In genomic region chr2:140113851-140114250, GRCm38 (mm10) we compare ENCODE assay signal across 20 mouse cellular contexts. TPM values are rescaled to one million over a fixed set of nuclear protein-coding genes. Genes with fewer than 3 reads are reported as not detected.
DNase-seq lines count a peak whose midpoint lies in the region; ATAC-seq lines count a peak whose summit lies in the region.
"Had no signal": no experiment of that assay in that cellular context is flagged by ENCODE, and none has a peak within 500 bp of the region (broad histone marks: within the 10 kb centered on the region; RNA-seq: fewer than 3 reads in every experiment).

No protein-coding gene starts in this region.

- no peak overlapping the region for H3K27ac ChIP-seq in midbrain, embryonic 11.5 days (ENCODE audit: low read depth, low read length)
- no peak overlapping the region for H3K27ac ChIP-seq in midbrain, embryonic 16.5 days (ENCODE audit: low read length)
- H3K27ac ChIP-seq: lung, embryonic 15.5 days had no signal

- no peaks in the 10 kb centered on the region for H3K4me1 ChIP-seq in midbrain, embryonic 11.5 days (ENCODE audit: control insufficient read depth, insufficient read depth, low read length)
- no peaks in the 10 kb centered on the region for H3K4me1 ChIP-seq in midbrain, embryonic 16.5 days (ENCODE audit: control insufficient read depth, insufficient read depth, low read length)
- H3K4me1 ChIP-seq: lung, embryonic 15.5 days had no signal

- no peak for ATAC-seq in midbrain, embryonic 11.5 days (ENCODE audit: low FRiP score)
- ATAC-seq in midbrain, embryonic 16.5 days: no peak
- ATAC-seq: activated CD4-positive, CD25-positive, alpha-beta regulatory T cell, adult 4 months; CD4-positive, CD25-positive, alpha-beta regulatory T cell, adult 4 months had no signal

- H3K9me3 ChIP-seq in midbrain, embryonic 11.5 days (ENCODE audit: control insufficient read depth, low read length): no peaks in the 10 kb centered on the region
- H3K9me3 ChIP-seq in midbrain, embryonic 16.5 days (replicated peaks; ENCODE audit: control insufficient read depth, low read length, poor library complexity, severe bottlenecking): no peaks in the 10 kb centered on the region
- H3K9me3 ChIP-seq: lung, embryonic 15.5 days had no signal

- no peaks in the 10 kb centered on the region for H3K36me3 ChIP-seq in midbrain, embryonic 11.5 days (ENCODE audit: control insufficient read depth, insufficient read depth, low read length)
- no peaks in the 10 kb centered on the region for H3K36me3 ChIP-seq in midbrain, embryonic 16.5 days (ENCODE audit: control insufficient read depth, insufficient read depth, low read length)
- H3K36me3 ChIP-seq: lung, embryonic 15.5 days had no signal

- H3K9ac ChIP-seq in midbrain, embryonic 11.5 days (ENCODE audit: low read length): no peak overlapping the region
- no peak overlapping the region for H3K9ac ChIP-seq in midbrain, embryonic 16.5 days (ENCODE audit: low read depth, low read length)
- H3K9ac ChIP-seq: lung, embryonic 15.5 days had no signal

- no peaks in the 10 kb centered on the region for H3K27me3 ChIP-seq in midbrain, embryonic 11.5 days (ENCODE audit: control insufficient read depth, insufficient read depth, low read length)
- H3K27me3 ChIP-seq in midbrain, embryonic 16.5 days (ENCODE audit: control insufficient read depth, insufficient read depth, low read depth, low read length): no peaks in the 10 kb centered on the region
- H3K27me3 ChIP-seq: lung, embryonic 15.5 days had no signal

- no peak overlapping the region for H3K4me3 ChIP-seq in midbrain, embryonic 11.5 days (ENCODE audit: low read depth, low read length)
- H3K4me3 ChIP-seq in midbrain, embryonic 16.5 days (ENCODE audit: low read depth, low read length): no peak overlapping the region
- H3K4me3 ChIP-seq: lung, embryonic 15.5 days; myocyte had no signal

- intact Hi-C loops in left cerebral cortex, postnatal 25 days (cut with DNase I): no loop called here

- no peak overlapping the region for H3K4me2 ChIP-seq in midbrain, embryonic 11.5 days
- H3K4me2 ChIP-seq in midbrain, embryonic 16.5 days (ENCODE audit: low read length): no peak overlapping the region
- H3K4me2 ChIP-seq: lung, embryonic 15.5 days had no signal

- peak; percentile 35 for DNase-seq in midbrain, embryonic 11.5 days (ENCODE audit: low spot score, missing footprints)
- DNase-seq in gastrocnemius, postnatal 25 days: peak; percentile 38
- peak; percentile 34 to 76 for DNase-seq in left cerebral cortex, postnatal 25 days (ENCODE audit: low spot score in 2 of 2)
- DNase-seq in kidney, postnatal 25 days: no peak
- no peak for DNase-seq in kidney, postnatal 4 days
- DNase-seq in thymus, postnatal 25 days: no peak
- no peak for DNase-seq in urinary bladder, postnatal 14 days (ENCODE audit: low spot score)
- DNase-seq: cerebellum, adult 9-11 months; kidney, adult 11 months; thymus, postnatal 4 days had no signal

- 86% methylated on average over 8 of the region's 8 CpGs for WGBS in midbrain, embryonic 11.5 days
- 92% methylated on average over 8 of the region's 8 CpGs for WGBS in midbrain, embryonic 16.5 days

RNA-seq across cellular contexts. Expression of gene Gm17374, which starts 38.0 kb away (rescaled TPM):
- not detected in 2 replicates for polyA plus RNA-seq in midbrain, embryonic 11.5 days (2014; fragmentation: Nextera tagmentation; extraction: Ambion mirVana)
- not detected in 2 replicates for polyA plus RNA-seq in midbrain, embryonic 16.5 days (2015; fragmentation: Nextera tagmentation; extraction: Ambion mirVana)
- not detected for total RNA-seq in gastrocnemius, postnatal 25 days (2021)
- not detected for total RNA-seq in left cerebral cortex, postnatal 25 days (2021)
- total RNA-seq: layer of hippocampus, postnatal 25 days; liver, adult 2 months had no signal
- polyA plus RNA-seq: activated CD4-positive, CD25-positive, alpha-beta regulatory T cell, adult 4 months; CD4-positive, CD25-positive, alpha-beta regulatory T cell, adult 4 months; embryonic facial prominence, embryonic 11.5 days; heart, embryonic 14.5 days; hindbrain, embryonic 11.5 days; liver, adult 2 months; lung, embryonic 15.5 days; myocyte had no signal

RNA-seq across cellular contexts. Expression of gene Tasp1, which starts 47.2 kb away (rescaled TPM):
- 14.8 and 16.8 TPM in 2 replicates for polyA plus RNA-seq in midbrain, embryonic 11.5 days (2014; fragmentation: Nextera tagmentation; extraction: Ambion mirVana)
- 22.4 and 24.4 TPM in 2 replicates for polyA plus RNA-seq in midbrain, embryonic 16.5 days (2015; fragmentation: Nextera tagmentation; extraction: Ambion mirVana)
- total RNA-seq in gastrocnemius, postnatal 25 days (2021): 1 to 10 TPM; 4.2 to 5.0 TPM
- total RNA-seq in left cerebral cortex, postnatal 25 days (2021): 10 to 100 TPM; 34.1 to 36.1 TPM

RNA-seq across cellular contexts. Expression of gene Esf1, which starts 56.5 kb away (rescaled TPM):
- 29.1 and 34.3 TPM in 2 replicates for polyA plus RNA-seq in midbrain, embryonic 11.5 days (2014; fragmentation: Nextera tagmentation; extraction: Ambion mirVana)
- polyA plus RNA-seq in midbrain, embryonic 16.5 days (2015; fragmentation: Nextera tagmentation; extraction: Ambion mirVana): 15.6 and 16.4 TPM in 2 replicates
- 10 to 100 TPM; 10.8 to 11.7 TPM for total RNA-seq in gastrocnemius, postnatal 25 days (2021)
- total RNA-seq in left cerebral cortex, postnatal 25 days (2021): 10 to 100 TPM; 20.9 to 24.5 TPM

RNA-seq across cellular contexts. Expression of gene Ndufaf5, which starts 56.6 kb away (rescaled TPM):
- polyA plus RNA-seq in midbrain, embryonic 11.5 days (2014; fragmentation: Nextera tagmentation; extraction: Ambion mirVana): 32.3 and 32.4 TPM in 2 replicates
- polyA plus RNA-seq in midbrain, embryonic 16.5 days (2015; fragmentation: Nextera tagmentation; extraction: Ambion mirVana): 53.2 and 62.6 TPM in 2 replicates
- 10 to 100 TPM; 37.5 to 41.7 TPM for total RNA-seq in gastrocnemius, postnatal 25 days (2021)
- total RNA-seq in left cerebral cortex, postnatal 25 days (2021): 10 to 100 TPM; 49.9 to 52.4 TPM

Comparison
In these comparisons a context has a peak if more than half of its experiments do, and no peak if none do; other contexts are left out.
1. DNase-seq: peak in midbrain, embryonic 11.5 days (single experiment), gastrocnemius, postnatal 25 days (single experiment) and left cerebral cortex, postnatal 25 days (2 of 2); none in kidney, postnatal 25 days (0 of 2), kidney, postnatal 4 days (0 of 2), thymus, postnatal 25 days (single experiment) and urinary bladder, postnatal 14 days (single experiment).
2. RNA of gene Tasp1, which starts 47.2 kb away (total RNA-seq): 34.1 to 36.1 TPM in left cerebral cortex, postnatal 25 days; 4.2 to 5.0 TPM in gastrocnemius, postnatal 25 days; every median in the first group is over 4 times any median in the second.